24 mouse cellular contexts compared by ENCODE assay signal in genomic region chr5:131636431-131636830, GRCm38 (mm10).
"Had no signal": no experiment of that assay in that cellular context is flagged by ENCODE, and none has a peak within 500 bp of the region (broad histone marks: within the 10 kb centered on the region; RNA-seq: fewer than 3 reads in every experiment).

No protein-coding gene starts in this region.

- H3K4me3 ChIP-seq: heart, adult 2 months; heart, embryonic 13.5 days; heart, embryonic 15.5 days; hindbrain, embryonic 13.5 days; hindbrain, embryonic 15.5 days; kidney, embryonic 15.5 days; limb, embryonic 10.5 days; limb, embryonic 12.5 days; liver, embryonic 13.5 days had no signal

- H3K27me3 ChIP-seq: heart, embryonic 13.5 days; heart, embryonic 15.5 days; hindbrain, embryonic 13.5 days; kidney, embryonic 15.5 days; limb, embryonic 12.5 days; liver, embryonic 13.5 days had no signal

- ATAC-seq: hindbrain, postnatal 0 days; intestine, embryonic 16.5 days had no signal

- H3K9ac ChIP-seq: heart, embryonic 13.5 days; heart, embryonic 15.5 days; hindbrain, embryonic 13.5 days; hindbrain, embryonic 15.5 days; kidney, embryonic 15.5 days; limb, embryonic 12.5 days; liver, embryonic 13.5 days had no signal

- H3K9me3 ChIP-seq: heart, embryonic 13.5 days; heart, embryonic 15.5 days; hindbrain, embryonic 13.5 days; hindbrain, embryonic 15.5 days; kidney, embryonic 15.5 days; limb, embryonic 10.5 days; limb, embryonic 12.5 days; liver, embryonic 13.5 days had no signal

- H3K36me3 ChIP-seq: heart, embryonic 13.5 days; heart, embryonic 15.5 days; hindbrain, embryonic 13.5 days; hindbrain, embryonic 15.5 days; kidney, embryonic 15.5 days; limb, embryonic 10.5 days; limb, embryonic 12.5 days; liver, embryonic 13.5 days had no signal

- H3K4me1 ChIP-seq: liver, embryonic 13.5 days had no signal

- H3K4me2 ChIP-seq: heart, embryonic 13.5 days; heart, embryonic 15.5 days; hindbrain, embryonic 13.5 days; hindbrain, embryonic 15.5 days; kidney, embryonic 15.5 days; limb, embryonic 12.5 days; liver, embryonic 11.5 days; liver, embryonic 13.5 days had no signal

- DNase-seq: gastrocnemius, postnatal 14 days; gastrocnemius, postnatal 36 days; heart, adult 11 months; heart, adult 2 months; kidney, adult 11 months; kidney, adult 2 months; kidney, adult 9 months; kidney, postnatal 14 days; kidney, postnatal 36 days; layer of hippocampus, adult 9-11 months; layer of hippocampus, postnatal 36 days; liver; liver, embryonic 13.5 days had no signal

- H3K27ac ChIP-seq: heart, adult 2 months; heart, embryonic 13.5 days; heart, embryonic 15.5 days; hindbrain, embryonic 13.5 days; hindbrain, embryonic 15.5 days; hindbrain, postnatal 0 days; kidney, embryonic 15.5 days; kidney, postnatal 0 days; limb, embryonic 10.5 days; limb, embryonic 12.5 days; liver, embryonic 13.5 days had no signal
